Mouse (Mus musculus): ENCODE results near the gene Tbc1d10a. TPM values are rescaled to one million over a fixed set of nuclear protein-coding genes. Genes with fewer than 3 reads are reported as not detected.

The Tbc1d10a gene
- polyA plus RNA-seq, 1 experiment from 2014 or later, result 22.1 TPM

DNA sequence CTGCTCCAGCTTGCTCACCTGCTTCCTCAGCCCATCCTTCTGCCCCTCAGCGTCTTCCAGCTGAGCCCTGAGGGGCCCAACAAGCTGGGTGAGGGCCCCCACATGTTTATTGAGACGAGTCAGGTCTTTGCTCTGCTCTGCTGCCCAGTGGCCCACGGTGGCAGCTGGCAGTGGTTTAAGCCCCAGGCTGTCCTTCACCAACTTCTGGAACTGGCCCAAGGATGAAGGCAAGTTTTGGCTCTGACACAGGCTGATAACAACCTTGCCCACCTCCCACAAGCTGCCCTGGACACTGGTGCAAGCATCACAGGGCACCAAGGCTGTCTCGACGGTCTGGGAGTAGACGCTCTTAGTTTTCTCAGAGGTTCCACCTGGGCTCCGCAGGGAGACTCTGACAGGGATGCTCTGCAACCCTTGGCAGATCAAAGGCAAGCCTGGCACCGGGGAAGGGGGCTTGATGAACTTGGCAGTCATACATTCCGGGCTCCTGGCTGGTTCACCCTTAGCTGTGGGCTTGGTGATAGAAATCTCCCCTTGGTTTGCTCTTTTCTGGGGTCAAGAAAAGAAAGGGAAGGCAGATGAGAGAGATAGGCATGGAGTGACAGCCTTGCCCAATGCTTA is 37.9 kb upstream of the Tbc1d10a start:
- Histone ChIP-seq H3K36me3 (ENCODE audit: control insufficient read depth, insufficient read depth, low read length) (peaks cover 3% of the 10 kb centered on the region; the same call in 1 of the 2 replicates), H3K4me3 (ENCODE audit: low read depth, low read length) (no peak overlapping the region), H3K4me1 (ENCODE audit: control insufficient read depth, insufficient read depth, low read length) (no peaks in the 10 kb centered on the region), H3K4me2 (ENCODE audit: low read depth) (no peak overlapping the region), H3K9ac (ENCODE audit: low read length) (no peak overlapping the region), H3K9me3 (ENCODE audit: control insufficient read depth, low read length) (no peaks in the 10 kb centered on the region), H3K27me3 (ENCODE audit: control insufficient read depth, insufficient read depth, low read length) (no peaks in the 10 kb centered on the region), H3K27ac (ENCODE audit: low read depth, low read length) (no peak overlapping the region)
- ATAC-seq (ENCODE audit: insufficient read depth, low FRiP score, low TSS enrichment), result no peak
- DNase-seq (ENCODE audit: low spot score), result no peak
- WGBS, result 89% methylated on average over 9 of the region's 9 CpGs

DNA sequence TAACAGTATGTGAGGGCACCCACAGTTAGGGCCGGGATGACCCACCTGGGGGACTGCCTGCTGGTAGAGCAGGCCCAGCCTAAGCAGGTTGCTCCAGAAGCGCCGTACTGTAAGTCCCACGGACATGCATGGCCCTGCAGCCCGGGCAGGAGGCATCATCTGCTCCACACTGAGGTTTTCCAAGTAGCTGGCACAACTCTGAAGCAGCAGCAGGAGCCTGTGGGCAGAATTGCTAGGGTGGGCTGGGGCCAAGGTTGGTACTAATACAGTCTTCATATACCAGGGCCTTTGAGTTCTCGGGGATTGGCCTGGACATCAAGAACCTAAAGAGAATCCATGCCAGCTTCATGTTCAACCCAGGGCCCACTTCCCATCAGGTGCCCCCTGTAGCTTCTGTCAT is 36.7 kb upstream of the Tbc1d10a start:
- H3K27me3 ChIP-seq (ENCODE audit: control insufficient read depth, insufficient read depth, low read length), result no peaks in the 10 kb centered on the region
- H3K4me3 ChIP-seq (ENCODE audit: low read depth, low read length), result no peak overlapping the region
- H3K9me3 ChIP-seq (ENCODE audit: control insufficient read depth, low read length), result no peaks in the 10 kb centered on the region
- DNase-seq (ENCODE audit: low spot score) (no peak), ATAC-seq (ENCODE audit: insufficient read depth, low FRiP score, low TSS enrichment) (no peak)
- no peak overlapping the region for H3K4me2 ChIP-seq (ENCODE audit: low read depth)
- no peak overlapping the region for H3K9ac ChIP-seq (ENCODE audit: low read length)
- 91% methylated on average over 6 of the region's 6 CpGs for WGBS
- no peaks in the 10 kb centered on the region for H3K36me3 ChIP-seq (ENCODE audit: control insufficient read depth, insufficient read depth, low read length)
- no peaks in the 10 kb centered on the region for H3K4me1 ChIP-seq (ENCODE audit: control insufficient read depth, insufficient read depth, low read length)
- no peak overlapping the region for H3K27ac ChIP-seq (ENCODE audit: low read depth, low read length)

GRCm38 (mm10) chr11:4153694-4154093 is 32.9 kb upstream of the Tbc1d10a start:
- Histone ChIP-seq H3K9ac (ENCODE audit: low read length) (no peak overlapping the region), H3K4me3 (ENCODE audit: low read depth, low read length) (no peak overlapping the region), H3K27ac (ENCODE audit: low read depth, low read length) (no peak overlapping the region), H3K9me3 (ENCODE audit: control insufficient read depth, low read length) (no peaks in the 10 kb centered on the region), H3K27me3 (ENCODE audit: control insufficient read depth, insufficient read depth, low read length) (no peaks in the 10 kb centered on the region), H3K36me3 (ENCODE audit: control insufficient read depth, insufficient read depth, low read length) (no peaks in the 10 kb centered on the region), H3K4me1 (ENCODE audit: control insufficient read depth, insufficient read depth, low read length) (no peaks in the 10 kb centered on the region), H3K4me2 (ENCODE audit: low read depth) (no peak overlapping the region)
- DNase-seq (ENCODE audit: low spot score) (no peak), ATAC-seq (ENCODE audit: insufficient read depth, low FRiP score, low TSS enrichment) (no peak)
- WGBS, result 95% methylated on average over 7 of the region's 7 CpGs

DNA sequence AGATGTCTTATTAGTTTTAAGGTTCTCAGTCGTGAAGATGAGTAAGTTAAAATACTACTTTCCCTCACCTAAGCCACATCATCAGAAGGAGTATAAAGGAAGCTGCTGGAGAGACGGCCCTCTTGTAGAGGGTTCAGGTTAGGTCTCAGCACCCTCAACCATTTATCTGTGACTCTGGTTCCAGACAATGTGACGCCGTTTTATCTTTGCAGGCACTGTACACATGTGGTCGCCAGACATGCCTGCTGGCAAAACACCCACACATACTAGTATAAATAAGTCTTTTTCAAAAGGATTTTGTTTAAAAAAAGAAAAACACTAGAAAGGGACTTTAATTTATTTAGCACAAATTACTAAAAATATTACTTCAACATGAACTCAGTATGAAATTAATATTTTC is 30.9 kb upstream of the Tbc1d10a start:
- ATAC-seq (ENCODE audit: insufficient read depth, low FRiP score, low TSS enrichment), result no peak
- Histone ChIP-seq H3K9me3 (ENCODE audit: control insufficient read depth, low read length) (no peaks in the 10 kb centered on the region), H3K4me3 (ENCODE audit: low read depth, low read length) (no peak overlapping the region), H3K9ac (ENCODE audit: low read length) (no peak overlapping the region), H3K36me3 (ENCODE audit: control insufficient read depth, insufficient read depth, low read length) (no peaks in the 10 kb centered on the region), H3K27me3 (ENCODE audit: control insufficient read depth, insufficient read depth, low read length) (no peaks in the 10 kb centered on the region), H3K27ac (ENCODE audit: low read depth, low read length) (no peak overlapping the region), H3K4me2 (ENCODE audit: low read depth) (no peak overlapping the region), H3K4me1 (ENCODE audit: control insufficient read depth, insufficient read depth, low read length) (no peaks in the 10 kb centered on the region; the same call in 1 of the 2 replicates)
- whole genome bisulfite sequencing, result 72% methylated on average over 5 of the region's 5 CpGs
- DNase-seq (ENCODE audit: low spot score), result no peak

DNA sequence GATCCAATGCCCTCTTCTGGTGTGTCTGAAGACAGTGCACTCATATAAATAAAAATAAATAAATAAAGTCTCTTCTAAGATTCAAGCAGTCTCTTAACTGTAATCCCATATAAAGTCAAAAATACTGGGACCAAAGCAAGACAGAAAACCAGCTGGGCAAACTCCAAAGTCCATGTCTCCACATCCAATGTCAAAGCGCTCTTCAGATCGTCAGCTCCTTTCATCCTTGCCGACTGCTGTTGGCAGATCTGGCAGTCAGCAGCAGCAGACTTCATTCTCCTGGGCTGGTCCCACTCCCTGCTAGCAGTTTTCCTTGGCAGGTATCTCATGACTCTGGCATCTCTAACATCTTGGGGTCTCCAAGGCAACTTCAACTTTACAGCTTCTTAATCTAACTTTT is 27.9 kb upstream of the Tbc1d10a start:
- Histone ChIP-seq H3K36me3 (ENCODE audit: control insufficient read depth, insufficient read depth, low read length) (no peaks in the 10 kb centered on the region; the same call in 1 of the 2 replicates), H3K4me3 (ENCODE audit: low read depth, low read length) (no peak overlapping the region), H3K4me1 (ENCODE audit: control insufficient read depth, insufficient read depth, low read length) (peaks cover 12% of the 10 kb centered on the region), H3K9me3 (ENCODE audit: control insufficient read depth, low read length) (no peaks in the 10 kb centered on the region), H3K4me2 (ENCODE audit: low read depth) (no peak overlapping the region), H3K27me3 (ENCODE audit: control insufficient read depth, insufficient read depth, low read length) (no peaks in the 10 kb centered on the region), H3K27ac (ENCODE audit: low read depth, low read length) (no peak overlapping the region), H3K9ac (ENCODE audit: low read length) (no peak overlapping the region)
- ATAC-seq (ENCODE audit: insufficient read depth, low FRiP score, low TSS enrichment), result no peak
- no peak for DNase-seq (ENCODE audit: low spot score)
- WGBS, result 91% methylated on average over 3 of the region's 3 CpGs

- Histone ChIP-seq H3K27ac (ENCODE audit: low read depth, low read length) (peak within 1 kb of the TSS; percentile 77; the same call in 1 of the 2 replicates), H3K4me3 (ENCODE audit: low read depth, low read length) (peak within 1 kb of the TSS; percentile 49), H3K4me2 (ENCODE audit: low read depth) (peak within 1 kb of the TSS; percentile 79), H3K36me3 (ENCODE audit: control insufficient read depth, insufficient read depth, low read length) (peaks cover 7% of the 10 kb centered on the region), H3K9ac (ENCODE audit: low read length) (peak within 1 kb of the TSS; percentile 88), H3K9me3 (ENCODE audit: control insufficient read depth, low read length) (no peaks in the 10 kb centered on the region), H3K4me1 (ENCODE audit: control insufficient read depth, insufficient read depth, low read length) (peaks cover 12% of the 10 kb centered on the region), H3K27me3 (ENCODE audit: control insufficient read depth, insufficient read depth, low read length) (no peaks in the 10 kb centered on the region)
- ATAC-seq (ENCODE audit: insufficient read depth, low FRiP score, low TSS enrichment), result peak; percentile 96
- DNase-seq (ENCODE audit: low spot score), result peak; percentile 94
- WGBS, result 1% methylated on average over 45 of the region's 54 CpGs
Observed at GRCm38 (mm10) chr11:4159808-4160708, 26.5 kb upstream of the Tbc1d10a start, which contains the start of the genes Ccdc157 and Sf3a1. TSS of gene Ccdc157 (minus strand) at chr11:4160293. TSS of gene Sf3a1 (plus strand) at chr11:4160350.

- no peak overlapping the region; the same call in 1 of the 2 replicates for H3K27ac ChIP-seq (ENCODE audit: low read depth, low read length)
- DNase-seq (ENCODE audit: low spot score) (no peak), ATAC-seq (ENCODE audit: insufficient read depth, low FRiP score, low TSS enrichment) (no peak)
- H3K9me3 ChIP-seq (ENCODE audit: control insufficient read depth, low read length), result no peaks in the 10 kb centered on the region
- H3K27me3 ChIP-seq (ENCODE audit: control insufficient read depth, insufficient read depth, low read length), result no peaks in the 10 kb centered on the region
- WGBS, result 7% methylated on average over 15 of the region's 15 CpGs
- peak overlapping the region; percentile 49 for H3K4me3 ChIP-seq (ENCODE audit: low read depth, low read length)
- peaks cover 7% of the 10 kb centered on the region for H3K36me3 ChIP-seq (ENCODE audit: control insufficient read depth, insufficient read depth, low read length)
- H3K9ac ChIP-seq (ENCODE audit: low read length), result peak overlapping the region; percentile 88
- H3K4me1 ChIP-seq (ENCODE audit: control insufficient read depth, insufficient read depth, low read length), result peaks cover 12% of the 10 kb centered on the region
- H3K4me2 ChIP-seq (ENCODE audit: low read depth), result peak overlapping the region; percentile 79
Observed at GRCm38 (mm10) chr11:4160758-4161480, 25.7 kb upstream of the Tbc1d10a start.

- H3K27me3 ChIP-seq (ENCODE audit: control insufficient read depth, insufficient read depth, low read length), result no peaks in the 10 kb centered on the region
- H3K4me1 ChIP-seq (ENCODE audit: control insufficient read depth, insufficient read depth, low read length), result peaks cover 12% of the 10 kb centered on the region
- H3K9ac ChIP-seq (ENCODE audit: low read length), result no peak overlapping the region
- H3K36me3 ChIP-seq (ENCODE audit: control insufficient read depth, insufficient read depth, low read length), result peaks cover 30% of the 10 kb centered on the region
- no peak for DNase-seq (ENCODE audit: low spot score)
- WGBS, result 100% methylated on average over 2 of the region's 2 CpGs
- no peak overlapping the region for H3K27ac ChIP-seq (ENCODE audit: low read depth, low read length)
- no peak for ATAC-seq (ENCODE audit: insufficient read depth, low FRiP score, low TSS enrichment)
- H3K4me3 ChIP-seq (ENCODE audit: low read depth, low read length), result no peak overlapping the region
- no peak overlapping the region for H3K4me2 ChIP-seq (ENCODE audit: low read depth)
- no peaks in the 10 kb centered on the region for H3K9me3 ChIP-seq (ENCODE audit: control insufficient read depth, low read length)
Observed at GRCm38 (mm10) chr11:4164701-4165100, 21.9 kb upstream of the Tbc1d10a start.

All from neural tube, embryonic 11.5 days (tissue).